Mouse (Mus musculus): ENCODE results near the gene P3h1. TPM values are rescaled to one million over a fixed set of nuclear protein-coding genes. Genes with fewer than 3 reads are reported as not detected.

Gene P3h1
- polyA plus RNA-seq, 1 experiment = not detected

DNA sequence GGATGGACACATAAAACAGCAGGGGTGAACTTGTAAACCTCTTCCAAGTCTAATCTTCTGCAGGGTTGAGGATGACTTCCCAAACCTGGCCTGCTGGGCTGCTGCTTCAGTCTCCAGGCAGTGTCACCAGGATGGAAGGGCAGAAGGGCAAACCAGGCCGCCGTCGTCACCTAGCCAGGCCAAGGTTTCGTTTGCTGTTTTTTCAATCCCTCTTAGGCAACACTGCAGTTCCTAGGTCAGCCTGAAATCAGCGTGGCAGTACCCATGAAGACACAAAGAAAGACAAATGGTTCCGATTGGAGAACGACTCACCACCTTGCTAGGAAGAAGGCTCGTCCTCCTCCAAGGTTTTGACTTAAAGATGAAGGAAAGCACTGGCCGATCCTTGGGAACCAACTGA, 7.0 kb upstream of the P3h1 start:
- Histone ChIP-seq H3K27ac (ENCODE audit: insufficient read depth, low read depth, low read length) (no peak overlapping the region), H3K4me1 (ENCODE audit: control insufficient read depth, insufficient read depth, low read length) (no peaks in the 10 kb centered on the region), H3K4me3 (ENCODE audit: insufficient read depth, low read depth, low read length) (no peak overlapping the region)
- TF ChIP-seq CTCF (IDR thresholded peaks at IDR 0.05; ENCODE audit: insufficient read depth, low read depth, low read length) = no peak
- no peak for TF ChIP-seq POLR2A (IDR thresholded peaks at IDR 0.05; ENCODE audit: insufficient read depth, low read depth, low read length)
- 93% methylated on average over 9 of the region's 9 CpGs for WGBS

DNA sequence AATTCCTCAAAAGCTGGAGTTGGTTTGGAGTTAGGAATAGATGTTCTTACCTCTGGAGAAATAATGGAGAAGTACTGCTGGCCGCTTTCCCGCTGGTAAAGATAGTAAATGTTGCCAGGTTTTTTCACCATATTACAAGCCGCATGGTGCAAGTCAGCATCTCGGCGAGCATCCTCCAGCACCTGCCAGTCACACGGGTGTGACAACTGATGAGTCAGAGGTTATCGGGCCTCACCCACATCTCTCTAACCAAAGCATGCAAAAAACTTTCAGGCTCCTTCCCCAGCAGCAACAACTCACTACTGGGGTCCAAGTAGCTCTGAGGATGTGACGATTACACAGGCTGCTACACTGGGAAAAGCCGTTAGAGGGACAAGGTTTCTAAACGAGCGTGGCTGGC, 6.0 kb upstream of the P3h1 start:
- no peaks in the 10 kb centered on the region for H3K4me1 ChIP-seq (ENCODE audit: control insufficient read depth, insufficient read depth, low read length)
- no peak overlapping the region for H3K27ac ChIP-seq (ENCODE audit: insufficient read depth, low read depth, low read length)
- 93% methylated on average over 11 of the region's 11 CpGs for WGBS
- H3K4me3 ChIP-seq (ENCODE audit: insufficient read depth, low read depth, low read length) = no peak overlapping the region
- TF ChIP-seq CTCF (IDR thresholded peaks at IDR 0.05; ENCODE audit: insufficient read depth, low read depth, low read length) = no peak
- no peak for TF ChIP-seq POLR2A (IDR thresholded peaks at IDR 0.05; ENCODE audit: insufficient read depth, low read depth, low read length)

DNA sequence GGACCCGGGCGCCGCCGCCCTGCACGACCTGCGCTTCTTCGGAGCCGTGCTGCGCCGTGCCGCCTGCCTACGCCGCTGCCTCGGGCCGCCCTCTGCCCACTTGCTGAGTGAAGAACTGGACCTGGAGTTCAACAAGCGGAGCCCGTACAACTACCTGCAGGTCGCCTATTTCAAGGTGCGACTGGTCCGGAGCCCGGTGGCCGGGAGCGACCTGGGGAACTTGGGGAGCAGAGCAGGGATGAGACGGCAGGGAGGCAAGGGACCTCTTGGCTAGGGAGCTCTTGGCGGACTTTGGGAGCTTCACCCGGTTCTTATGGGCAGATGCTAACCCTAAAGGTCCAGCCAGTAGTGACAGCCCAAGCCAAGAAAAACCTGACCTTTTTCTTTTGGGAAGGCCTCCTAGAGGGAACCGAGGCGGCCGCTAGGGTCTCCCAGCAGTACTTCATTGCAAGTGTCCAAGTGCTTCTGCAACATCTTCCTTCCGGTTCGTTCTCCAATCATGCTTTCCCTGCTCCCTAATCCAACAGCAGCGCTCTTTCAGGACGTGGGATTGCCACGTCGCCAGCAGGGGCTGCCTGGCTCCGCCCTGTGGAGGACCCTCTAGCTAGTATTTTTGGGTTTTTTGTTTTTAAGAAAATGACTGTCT, 664 bp downstream of the P3h1 start:
- under 1% methylated on average over 36 of the region's 36 CpGs for WGBS
- TF ChIP-seq POLR2A (IDR thresholded peaks at IDR 0.05; ENCODE audit: insufficient read depth, low read depth, low read length) (0 out of 2 replicates have a peak, but pooled peaks have one; percentile 19), CTCF (IDR thresholded peaks at IDR 0.05; ENCODE audit: insufficient read depth, low read depth, low read length) (peak; percentile 14; the same call in 1 of the 2 replicates)
- Histone ChIP-seq H3K4me3 (ENCODE audit: insufficient read depth, low read depth, low read length) (peak overlapping the region; percentile 90), H3K4me1 (ENCODE audit: control insufficient read depth, insufficient read depth, low read length) (peaks cover 7% of the 10 kb centered on the region), H3K27ac (ENCODE audit: insufficient read depth, low read depth, low read length) (no peak overlapping the region)

DNA sequence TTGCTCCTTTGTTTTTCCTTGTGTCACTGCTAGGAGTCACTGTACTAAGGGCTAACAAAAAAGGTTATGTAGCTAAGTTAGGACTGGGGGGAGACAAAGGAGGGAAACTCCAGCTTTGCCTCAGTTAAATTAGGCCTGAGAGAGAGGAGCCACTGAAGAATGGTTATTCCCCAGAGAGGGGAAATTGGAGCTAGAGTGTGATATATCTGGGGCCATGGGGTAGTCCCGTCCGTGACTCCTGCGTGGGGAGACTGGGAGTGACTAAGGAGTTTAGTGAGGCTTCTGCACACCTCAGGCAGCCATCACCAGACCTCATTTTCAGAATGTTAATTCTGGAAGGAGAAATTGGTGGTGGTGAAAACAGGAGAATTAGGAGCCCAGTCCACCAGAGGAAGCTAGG, 1.6 kb downstream of the P3h1 start:
- Histone ChIP-seq H3K27ac (ENCODE audit: insufficient read depth, low read depth, low read length) (no peak overlapping the region), H3K4me1 (ENCODE audit: control insufficient read depth, insufficient read depth, low read length) (peaks cover 9% of the 10 kb centered on the region), H3K4me3 (ENCODE audit: insufficient read depth, low read depth, low read length) (no peak overlapping the region)
- 81% methylated on average over 3 of the region's 3 CpGs for WGBS
- TF ChIP-seq POLR2A (IDR thresholded peaks at IDR 0.05; ENCODE audit: insufficient read depth, low read depth, low read length) (no peak), CTCF (IDR thresholded peaks at IDR 0.05; ENCODE audit: insufficient read depth, low read depth, low read length) (no peak)

DNA sequence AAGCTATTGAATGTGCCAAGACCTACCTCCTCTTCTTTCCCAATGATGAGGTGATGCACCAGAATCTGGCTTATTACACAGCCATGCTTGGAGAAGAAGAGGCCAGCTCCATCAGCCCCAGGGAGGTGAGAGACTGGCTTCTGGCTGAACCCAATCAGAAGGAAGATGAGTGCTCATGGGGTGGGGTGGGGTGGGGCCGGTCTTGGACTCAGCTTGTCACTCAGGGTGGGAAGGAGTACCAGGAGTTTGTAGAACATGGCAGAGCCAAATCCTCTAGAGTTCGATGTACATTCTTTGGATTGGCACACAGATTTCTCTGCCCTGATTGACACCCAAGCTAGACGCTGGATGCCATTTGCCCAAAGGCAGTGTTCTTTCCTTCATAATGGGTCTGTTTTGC, 5.9 kb downstream of the P3h1 start:
- no peak overlapping the region for H3K27ac ChIP-seq (ENCODE audit: insufficient read depth, low read depth, low read length)
- WGBS = 53% methylated on average over 3 of the region's 3 CpGs
- H3K4me3 ChIP-seq (ENCODE audit: insufficient read depth, low read depth, low read length) = no peak overlapping the region
- no peak for TF ChIP-seq POLR2A (IDR thresholded peaks at IDR 0.05; ENCODE audit: insufficient read depth, low read depth, low read length)
- no peak for TF ChIP-seq CTCF (IDR thresholded peaks at IDR 0.05; ENCODE audit: insufficient read depth, low read depth, low read length)
- peaks cover 10% of the 10 kb centered on the region for H3K4me1 ChIP-seq (ENCODE audit: control insufficient read depth, insufficient read depth, low read length)

DNA sequence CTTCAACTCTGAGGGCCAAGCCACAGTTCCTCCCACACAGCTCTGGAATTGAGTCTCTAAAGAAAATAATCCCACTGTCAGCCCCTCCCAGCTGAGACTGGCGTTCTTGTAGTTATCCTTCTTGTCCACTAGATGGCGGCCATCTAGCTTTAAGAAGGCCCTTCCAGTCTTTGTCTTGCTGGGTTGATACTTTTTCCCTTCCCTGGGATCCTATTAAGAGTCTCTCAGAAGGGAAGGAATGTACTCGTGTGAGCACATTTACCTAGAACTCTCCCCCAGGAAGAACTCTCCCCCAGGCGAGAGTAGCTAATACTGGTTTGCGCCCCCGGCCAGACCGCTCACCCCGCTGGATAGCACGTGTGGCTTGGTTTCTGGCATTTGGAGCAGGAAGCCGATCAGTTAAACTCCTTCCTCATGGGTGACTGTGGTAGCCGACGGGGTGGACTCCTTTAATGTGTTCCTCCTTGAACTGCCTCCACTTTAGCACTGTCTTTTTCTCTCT, 6.5 kb downstream of the P3h1 start:
- Histone ChIP-seq H3K4me1 (ENCODE audit: control insufficient read depth, insufficient read depth, low read length) (peaks cover 9% of the 10 kb centered on the region), H3K4me3 (ENCODE audit: insufficient read depth, low read depth, low read length) (no peak overlapping the region), H3K27ac (ENCODE audit: insufficient read depth, low read depth, low read length) (no peak overlapping the region)
- 31% methylated on average over 12 of the region's 12 CpGs for WGBS
- TF ChIP-seq POLR2A (IDR thresholded peaks at IDR 0.05; ENCODE audit: insufficient read depth, low read depth, low read length) (no peak), CTCF (IDR thresholded peaks at IDR 0.05; ENCODE audit: insufficient read depth, low read depth, low read length) (no peak)

DNA sequence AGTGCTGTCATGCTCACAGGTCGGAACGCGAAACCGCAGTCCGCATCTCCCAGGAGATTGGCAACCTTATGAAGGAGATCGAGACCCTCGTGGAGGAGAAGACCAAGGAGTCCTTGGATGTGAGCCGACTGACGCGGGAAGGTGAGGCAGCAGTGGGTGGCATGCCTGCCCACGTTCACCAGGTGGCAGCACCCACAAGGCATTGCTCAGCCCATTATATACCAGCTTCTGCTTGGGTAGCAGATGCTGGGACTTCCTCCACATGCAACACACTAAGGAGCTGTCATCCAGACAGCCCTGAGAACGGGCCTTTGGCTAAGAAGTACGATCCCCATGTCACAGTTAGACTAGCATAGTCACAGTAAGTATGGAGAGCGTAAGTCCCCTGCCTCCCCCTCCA, 8.9 kb downstream of the P3h1 start:
- H3K4me3 ChIP-seq (ENCODE audit: insufficient read depth, low read depth, low read length) = no peak overlapping the region
- TF ChIP-seq POLR2A (IDR thresholded peaks at IDR 0.05; ENCODE audit: insufficient read depth, low read depth, low read length) = no peak
- no peak for TF ChIP-seq CTCF (IDR thresholded peaks at IDR 0.05; ENCODE audit: insufficient read depth, low read depth, low read length)
- 74% methylated on average over 14 of the region's 14 CpGs for WGBS
- H3K27ac ChIP-seq (ENCODE audit: insufficient read depth, low read depth, low read length) = no peak overlapping the region
- H3K4me1 ChIP-seq (ENCODE audit: control insufficient read depth, insufficient read depth, low read length) = peaks cover 10% of the 10 kb centered on the region

DNA sequence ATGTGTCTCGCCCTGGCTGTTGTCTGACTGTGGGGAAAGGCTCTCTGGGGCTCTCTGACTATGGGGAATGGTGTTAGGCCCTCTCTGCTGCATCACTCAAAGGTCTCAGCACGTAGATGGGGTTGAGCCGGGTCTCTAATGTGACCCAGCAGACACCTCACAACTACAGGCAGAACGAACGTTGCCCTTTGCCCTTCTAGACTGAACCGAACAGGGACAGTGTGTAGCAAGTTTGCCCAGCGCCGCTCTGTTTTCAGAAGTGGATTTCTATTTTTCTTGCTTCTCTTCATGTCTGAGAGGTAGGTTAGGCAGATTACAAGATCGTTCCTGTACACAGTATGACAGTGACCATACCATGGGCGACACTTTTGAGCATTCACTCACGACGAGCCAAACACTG, 9.9 kb downstream of the P3h1 start:
- WGBS = 93% methylated on average over 12 of the region's 12 CpGs
- Histone ChIP-seq H3K4me3 (ENCODE audit: insufficient read depth, low read depth, low read length) (no peak overlapping the region), H3K27ac (ENCODE audit: insufficient read depth, low read depth, low read length) (no peak overlapping the region), H3K4me1 (ENCODE audit: control insufficient read depth, insufficient read depth, low read length) (peaks cover 18% of the 10 kb centered on the region)
- TF ChIP-seq POLR2A (IDR thresholded peaks at IDR 0.05; ENCODE audit: insufficient read depth, low read depth, low read length) (no peak), CTCF (IDR thresholded peaks at IDR 0.05; ENCODE audit: insufficient read depth, low read depth, low read length) (no peak)

DNA sequence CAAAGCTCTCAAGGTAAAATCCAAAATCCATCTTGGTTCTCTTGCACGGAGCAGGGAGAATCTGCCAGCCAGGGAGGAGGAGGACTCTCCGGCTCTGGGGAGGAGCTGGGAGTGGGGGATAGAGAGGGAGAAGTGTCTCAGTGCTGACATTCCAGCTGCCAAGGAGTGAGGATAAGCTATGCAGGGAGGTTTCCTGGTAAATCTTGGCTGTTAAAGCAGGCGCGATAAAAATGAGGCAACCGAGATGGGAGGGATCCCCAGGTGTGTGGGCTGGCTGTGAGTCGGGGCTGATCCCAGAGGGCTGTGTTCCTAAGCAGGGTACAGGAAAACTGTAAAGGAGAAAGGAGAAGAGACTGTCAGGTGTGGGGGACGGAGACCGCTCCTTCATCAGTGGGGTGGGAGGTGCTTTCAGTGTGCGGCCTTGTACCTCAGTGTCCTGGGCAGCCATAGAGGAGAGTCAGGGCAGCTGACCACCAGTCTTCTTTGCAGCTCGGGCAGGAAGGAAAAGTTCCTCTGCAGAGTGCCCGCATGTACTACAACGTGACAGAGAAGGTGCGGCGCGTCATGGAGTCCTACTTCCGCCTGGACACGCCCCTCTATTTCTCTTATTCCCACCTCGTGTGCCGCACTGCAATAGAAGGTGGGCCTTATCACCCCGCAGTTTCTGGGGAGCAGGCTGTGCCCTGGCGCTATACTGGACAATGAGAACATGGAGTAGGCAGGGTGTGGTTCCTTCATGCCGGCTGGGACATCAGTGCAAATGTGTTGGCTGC, 11.9 kb downstream of the P3h1 start:
- peaks cover 18% of the 10 kb centered on the region for H3K4me1 ChIP-seq (ENCODE audit: control insufficient read depth, insufficient read depth, low read length)
- 71% methylated on average over 22 of the region's 22 CpGs for WGBS
- H3K4me3 ChIP-seq (ENCODE audit: insufficient read depth, low read depth, low read length) = no peak overlapping the region
- TF ChIP-seq CTCF (IDR thresholded peaks at IDR 0.05; ENCODE audit: insufficient read depth, low read depth, low read length) = no peak
- TF ChIP-seq POLR2A (IDR thresholded peaks at IDR 0.05; ENCODE audit: insufficient read depth, low read depth, low read length) = no peak
- H3K27ac ChIP-seq (ENCODE audit: insufficient read depth, low read depth, low read length) = no peak overlapping the region

Data from olfactory bulb, adult 2 months (tissue).